Mouse (Mus musculus) liver, embryonic 11.5 days (tissue): ENCODE results near the gene Ttll10. TPM values are rescaled to one million over a fixed set of nuclear protein-coding genes. Genes with fewer than 3 reads are reported as not detected.

ENCODE experiments used
- ATAC-seq: fragments of 200-750 bp; cut with Nextera tagmentation; replicated peaks from 2 replicates; pipeline ENCODE4 v1.8.0; 2017; ENCODE audit warnings: moderate number of reproducible peaks, mild to moderate bottlenecking, moderate TSS enrichment, moderate library complexity; ENCODE audit not compliant: low FRiP score
- DNase-seq: peaks from one replicate; pipeline ENCODE4 v3.0.0-alpha.2; 2017; ENCODE audit warnings: low spot score
- H3K27ac ChIP-seq: fragments of 300-500 bp; sonication (generic); 2 replicates; pipeline ENCODE4 v1.5.1; 2014; ENCODE audit warnings: mild to moderate bottlenecking, low read depth, low read length, control low read depth
- H3K27me3 ChIP-seq: fragments of 300-500 bp; sonication (generic); replicated peaks from 2 replicates; pipeline ENCODE4 v1.6.1; 2014; ENCODE audit warnings: low read length, mixed read lengths; ENCODE audit not compliant: control insufficient read depth, insufficient read depth
- H3K36me3 ChIP-seq: fragments of 300-500 bp; sonication (generic); 2 replicates; pipeline ENCODE4 v1.6.1; 2014; ENCODE audit warnings: mild to moderate bottlenecking, low read length, moderate library complexity, mixed read lengths; ENCODE audit not compliant: control insufficient read depth, insufficient read depth
- H3K4me1 ChIP-seq: fragments of 300-500 bp; sonication (generic); replicated peaks from 2 replicates; pipeline ENCODE4 v1.6.1; 2014; ENCODE audit warnings: low read length, mixed read lengths; ENCODE audit not compliant: control insufficient read depth, insufficient read depth
- H3K4me2 ChIP-seq: fragments of 300-500 bp; sonication (generic); 2 replicates; pipeline ENCODE4 v1.6.1; 2014; ENCODE audit warnings: mild to moderate bottlenecking, control low read depth, moderate library complexity
- H3K4me3 ChIP-seq: fragments of 300-500 bp; sonication (generic); 2 replicates; pipeline ENCODE4 v1.5.1; 2014; ENCODE audit warnings: low read depth, low read length, control low read depth
- H3K9ac ChIP-seq: fragments of 300-500 bp; sonication (generic); 2 replicates; pipeline ENCODE4 v1.6.1; 2014; ENCODE audit warnings: low read depth, low read length, control low read depth
- H3K9me3 ChIP-seq: fragments of 300-500 bp; sonication (generic); 2 replicates; pipeline ENCODE4 v1.6.1; 2016; ENCODE audit warnings: low read length, inconsistent platforms, mixed read lengths; ENCODE audit not compliant: control insufficient read depth
- WGBS: fragments of 180-500 bp; shearing (Covaris S2); extraction: QIAGEN DNeasy Blood & Tissue Kit; methylation state at CpG from one replicate; pipeline ENCODE4 v1.1.7; 2014; 5-methylcytosine and 5-hydroxymethylcytosine counted together
- microRNA counts: library from miRNA; unstranded; fragments of <30 nt; microRNA quantifications from one replicate; lab custom pipeline; 2015
- microRNA-seq: library from miRNA; unstranded; fragments of <30 nt; microRNA quantifications from one replicate; pipeline ENCODE4, GENCODE M21; 2017; ENCODE audit warnings: borderline number of aligned reads
- polyA plus RNA-seq: library from polyadenylated mRNA; unstranded; fragments of >200 nt; fragmentation: Nextera tagmentation; extraction: Ambion mirVana; gene quantifications from 2 replicates; pipeline ENCODE4 v1.2.1, GENCODE M21; 2014

Ttll10 gene
- polyA plus RNA-seq, 1 experiment from 2014 or later = 0.56 TPM

DNA sequence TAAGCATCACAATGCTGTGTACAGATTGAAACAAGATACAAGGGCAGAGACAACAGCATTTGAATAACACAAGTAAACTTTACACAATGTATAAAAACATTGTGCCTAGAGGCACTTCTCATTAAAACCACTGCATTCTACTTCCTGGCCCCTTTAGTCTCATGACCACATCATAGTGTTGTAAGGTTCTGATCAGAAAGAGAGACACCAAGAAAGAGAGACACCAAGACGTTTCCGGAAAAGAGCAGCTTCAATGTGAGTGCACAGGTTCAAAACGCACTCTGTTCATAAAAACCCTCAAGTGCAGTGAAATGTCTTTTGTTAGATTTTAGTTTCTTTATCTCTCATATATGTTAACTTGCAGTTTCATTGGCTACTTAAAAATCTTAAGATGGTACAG, 55.1 kb downstream of the Ttll10 start:
- no peak for ATAC-seq
- Histone ChIP-seq H3K4me3 (no peak overlapping the region), H3K9me3 (no peaks in the 10 kb centered on the region), H3K27ac (no peak overlapping the region), H3K4me1 (no peaks in the 10 kb centered on the region), H3K27me3 (no peaks in the 10 kb centered on the region), H3K4me2 (no peak overlapping the region), H3K36me3 (peaks cover 51% of the 10 kb centered on the region), H3K9ac (no peak overlapping the region)
- 91% methylated on average over 3 of the region's 3 CpGs for WGBS
- no peak for DNase-seq

DNA sequence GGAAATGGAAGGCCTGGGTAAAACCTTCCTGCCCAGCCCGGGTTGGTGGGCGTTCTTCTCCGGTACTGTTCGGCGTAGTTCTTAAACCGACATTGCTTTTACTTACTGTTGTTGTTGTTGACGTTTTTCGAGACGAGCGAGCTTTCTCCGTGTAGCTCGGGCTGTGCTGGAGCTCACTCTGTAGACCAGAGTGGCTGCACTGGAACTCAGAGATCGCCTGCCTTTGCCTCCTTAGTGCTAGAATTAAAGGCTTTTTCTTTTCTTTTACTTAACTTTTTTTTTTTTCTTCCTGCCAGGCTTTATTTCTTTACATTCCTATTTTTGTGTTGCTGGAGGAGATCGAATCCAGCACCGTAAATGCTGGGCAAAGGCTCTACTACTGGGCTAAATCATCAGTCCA, 65.6 kb downstream of the Ttll10 start:
- WGBS = 3% methylated on average over 15 of the region's 15 CpGs
- H3K4me1 ChIP-seq = peaks cover 46% of the 10 kb centered on the region
- DNase-seq (no peak), ATAC-seq (no peak)
- peak overlapping the region; percentile 85 for H3K9ac ChIP-seq
- H3K27me3 ChIP-seq = no peaks in the 10 kb centered on the region
- H3K9me3 ChIP-seq = no peaks in the 10 kb centered on the region
- H3K4me3 ChIP-seq = peak overlapping the region; percentile 76
- H3K27ac ChIP-seq = peak overlapping the region; percentile 88
- peak overlapping the region; percentile 81 for H3K4me2 ChIP-seq
- peaks cover 21% of the 10 kb centered on the region; the same call in 1 of the 2 replicates for H3K36me3 ChIP-seq

DNA sequence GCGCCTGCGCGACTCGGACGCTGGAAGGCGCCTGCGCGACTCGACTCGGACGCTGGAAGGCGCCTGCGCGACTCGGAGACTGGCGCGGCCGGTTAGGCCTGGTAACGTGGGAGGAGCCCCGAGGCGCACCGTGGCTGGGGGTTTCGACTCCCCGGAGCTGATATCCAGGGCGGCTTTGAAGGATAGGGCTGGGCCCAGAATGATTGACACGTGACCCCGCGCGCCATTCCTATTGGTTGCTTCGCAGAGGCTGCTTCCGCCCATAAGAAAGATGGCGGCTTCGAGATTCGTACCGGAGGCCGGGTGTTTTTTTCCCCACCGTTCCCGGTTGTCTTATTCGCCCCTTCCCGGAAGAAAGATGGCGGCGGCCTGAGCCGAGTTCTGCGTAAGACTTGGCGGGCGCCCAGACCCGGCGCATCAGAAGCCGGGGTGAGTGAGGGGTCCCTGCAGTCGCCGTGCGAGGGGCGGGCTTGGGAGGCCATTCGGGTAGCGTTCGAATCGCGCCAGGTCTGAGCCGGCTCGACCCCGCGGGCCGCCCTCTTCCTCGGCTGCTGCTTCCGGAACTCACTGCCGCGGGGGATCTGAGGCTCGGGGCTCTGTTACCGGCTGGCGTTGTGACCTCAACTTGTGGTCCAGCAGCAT, 66.2 kb downstream of the Ttll10 start:
- H3K27me3 ChIP-seq = no peaks in the 10 kb centered on the region
- H3K36me3 ChIP-seq = peaks cover 15% of the 10 kb centered on the region; the same call in 1 of the 2 replicates
- H3K9me3 ChIP-seq = no peaks in the 10 kb centered on the region
- ATAC-seq (peak; percentile 76), DNase-seq (peak; percentile 96)
- under 1% methylated on average over 70 of the region's 70 CpGs for WGBS
- peak overlapping the region; percentile 76 for H3K4me3 ChIP-seq
- H3K4me1 ChIP-seq = peaks cover 52% of the 10 kb centered on the region
- H3K4me2 ChIP-seq = peak overlapping the region; percentile 100
- H3K27ac ChIP-seq = peak overlapping the region; percentile 88
- peak overlapping the region; percentile 85 for H3K9ac ChIP-seq

DNA sequence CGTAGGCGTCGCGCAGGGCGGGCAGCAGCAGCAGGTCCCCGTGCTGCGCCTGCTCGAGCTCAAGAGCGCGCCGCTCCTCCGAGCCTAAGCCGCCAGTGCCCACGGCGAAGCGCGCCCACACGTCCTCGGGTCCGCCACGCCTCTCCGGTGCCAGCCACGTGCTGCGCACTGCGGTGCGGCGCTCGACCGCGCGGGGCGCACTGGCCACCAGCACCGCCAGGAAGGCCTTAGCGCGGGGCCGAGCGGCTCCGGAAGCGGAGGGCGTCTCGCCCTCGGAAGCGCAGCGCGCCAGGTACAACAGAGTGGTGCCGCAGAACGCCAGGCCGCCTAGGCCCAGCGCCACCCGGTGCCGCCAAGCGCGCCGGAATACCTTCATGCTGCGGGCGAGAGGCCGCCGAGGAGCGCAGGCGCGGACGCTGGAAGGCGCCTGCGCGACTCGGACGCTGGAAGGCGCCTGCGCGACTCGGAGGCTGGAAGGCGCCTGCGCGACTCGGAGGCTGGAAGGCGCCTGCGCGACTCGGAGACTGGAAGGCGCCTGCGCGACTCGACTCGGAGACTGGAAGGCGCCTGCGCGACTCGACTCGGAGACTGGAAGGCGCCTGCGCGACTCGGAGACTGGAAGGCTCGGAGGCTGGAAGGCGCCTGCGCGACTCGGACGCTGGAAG, 66.8 kb downstream of the Ttll10 start, which contains the start of the genes B3galt6 and Sdf4:
TSS of gene B3galt6 (minus strand) at position 409 of the 665 bp plus-strand sequence.
TSS of gene Sdf4 (plus strand) at position 632 of the 665 bp plus-strand sequence.
- Histone ChIP-seq H3K9ac (peak within 1 kb of the TSS; percentile 87), H3K4me2 (peak within 1 kb of the TSS; percentile 100), H3K4me1 (peaks cover 56% of the 10 kb centered on the region), H3K4me3 (peak within 1 kb of the TSS; percentile 76), H3K27me3 (no peaks in the 10 kb centered on the region), H3K27ac (peak within 1 kb of the TSS; percentile 93), H3K36me3 (peaks cover 10% of the 10 kb centered on the region; the same call in 1 of the 2 replicates), H3K9me3 (no peaks in the 10 kb centered on the region)
- ATAC-seq (peak; percentile 77), DNase-seq (peak; percentile 87)
- under 1% methylated on average over 99 of the region's 99 CpGs for WGBS

DNA sequence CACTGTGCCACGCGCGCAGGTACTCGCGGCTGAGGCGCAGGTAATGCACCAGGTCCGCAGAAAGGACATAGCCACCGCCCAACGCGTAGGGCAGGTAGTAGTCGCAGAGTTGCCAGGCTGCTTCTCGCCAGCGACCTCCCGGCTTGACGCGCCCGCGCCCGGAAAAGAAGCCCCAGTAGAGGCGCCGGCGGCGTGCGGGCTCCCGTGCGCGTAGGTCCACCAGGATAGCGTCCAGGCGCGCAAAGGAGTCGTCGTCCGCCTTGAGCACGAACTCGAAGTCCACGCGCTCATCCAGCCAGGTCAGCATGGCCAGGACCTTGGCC, 67.3 kb downstream of the Ttll10 start:
- Histone ChIP-seq H3K4me3 (peak overlapping the region; percentile 76), H3K27me3 (no peaks in the 10 kb centered on the region), H3K36me3 (peaks cover 8% of the 10 kb centered on the region; the same call in 1 of the 2 replicates), H3K27ac (peak overlapping the region; percentile 93), H3K9me3 (no peaks in the 10 kb centered on the region), H3K4me2 (peak overlapping the region; percentile 100), H3K4me1 (peaks cover 56% of the 10 kb centered on the region), H3K9ac (peak overlapping the region; percentile 87)
- 22% methylated on average over 37 of the region's 37 CpGs for WGBS
- ATAC-seq (peak; percentile 0; the same call in 1 of the 2 replicates), DNase-seq (no peak)

DNA sequence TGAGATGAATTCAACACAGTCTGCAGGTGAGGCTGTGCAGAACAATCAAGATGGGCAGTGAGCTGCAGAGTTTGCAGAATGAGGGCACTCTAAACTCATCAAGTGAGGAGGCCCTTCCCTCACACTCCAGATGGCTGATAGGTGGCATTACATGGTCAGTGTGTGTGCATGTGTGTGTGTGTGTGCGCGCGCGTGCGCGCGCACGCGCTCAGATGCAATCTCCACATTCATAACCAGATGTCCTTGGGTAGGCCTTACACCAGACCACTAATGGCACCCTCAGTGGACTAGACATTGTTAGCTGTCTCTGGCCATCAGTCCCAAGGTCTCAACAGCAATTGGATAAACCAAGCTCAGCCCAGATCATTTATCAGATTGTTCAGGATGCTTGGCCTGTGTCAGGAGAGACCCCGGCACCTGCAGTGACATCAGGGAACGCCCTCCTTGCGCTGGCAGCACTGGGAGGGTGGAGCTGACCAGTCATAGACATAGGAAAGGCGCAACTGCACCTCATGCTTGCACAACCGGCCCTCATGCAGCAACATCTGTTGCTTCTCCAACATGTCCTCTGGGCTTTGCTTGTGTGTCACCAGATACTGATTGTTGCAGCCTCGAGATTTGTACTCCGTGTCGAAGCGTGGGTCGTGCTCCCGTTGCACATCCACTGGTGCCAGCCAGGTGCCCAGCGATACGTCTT, 67.9 kb downstream of the Ttll10 start:
- DNase-seq (peak; percentile 46), ATAC-seq (no peak; the same call in 1 of the 2 replicates)
- Histone ChIP-seq H3K27ac (peak overlapping the region; percentile 93), H3K27me3 (no peaks in the 10 kb centered on the region), H3K9ac (peak overlapping the region; percentile 87), H3K4me1 (peaks cover 56% of the 10 kb centered on the region), H3K4me3 (peak overlapping the region; percentile 76), H3K9me3 (no peaks in the 10 kb centered on the region), H3K4me2 (peak overlapping the region; percentile 100), H3K36me3 (peaks cover 3% of the 10 kb centered on the region; the same call in 1 of the 2 replicates)
- WGBS = 74% methylated on average over 22 of the region's 22 CpGs

MicroRNA genes within 50 kb of the gene (microRNA counts, 519-probe panel; counts per million panel counts)
- microRNA mmu-miR-200a (lab: Ali Mortazavi, UCI) = 2,155 counts per million, percentile 5 among the panel's probes with 10 or more counts
- 4,474 counts per million, percentile 32 among the panel's probes with 10 or more counts for microRNA mmu-miR-200b (lab: Ali Mortazavi, UCI)
- microRNA mmu-miR-429 (lab: Ali Mortazavi, UCI) = 5,087 counts per million, percentile 44 among the panel's probes with 10 or more counts

Small RNAs within 50 kb of the gene (microRNA-seq; reads per million reads assigned to microRNA genes)
- gene Mir200a (202 reads per million, percentile 56 among the genes with 10 or more reads in this experiment), gene Mir200b (1,042 reads per million, percentile 72 among the genes with 10 or more reads in this experiment), gene Mir429 (1,853 reads per million, percentile 79 among the genes with 10 or more reads in this experiment)

Other genes starting within 250 kb of the Ttll10 start
- 132 and 140 TPM in 2 replicates for gene Ccnl2, start 246.9 kb downstream of the Ttll10 start, polyA plus RNA-seq
- 199 and 212 TPM in 2 replicates for gene Aurkaip1, start 228.1 kb downstream of the Ttll10 start, polyA plus RNA-seq
- 14.9 and 16.6 TPM in 2 replicates for gene Mxra8, start 219.7 kb downstream of the Ttll10 start, polyA plus RNA-seq
- 7.0 and 11.0 TPM in 2 replicates for gene Dvl1, start 212.0 kb downstream of the Ttll10 start, polyA plus RNA-seq
- gene Tas1r3, start 196.1 kb downstream of the Ttll10 start, polyA plus RNA-seq = 0.22 and 0.26 TPM in 2 replicates
- gene Cptp, start 190.0 kb downstream of the Ttll10 start, polyA plus RNA-seq = 16.4 and 16.9 TPM in 2 replicates
- gene Ints11, start 189.9 kb downstream of the Ttll10 start, polyA plus RNA-seq = 79.3 and 86.8 TPM in 2 replicates
- gene Pusl1, start 167.6 kb downstream of the Ttll10 start, polyA plus RNA-seq = 48.5 and 49.1 TPM in 2 replicates
- 16.1 and 17.9 TPM in 2 replicates for gene Acap3, start 167.6 kb downstream of the Ttll10 start, polyA plus RNA-seq
- 123 TPM in 2 replicates for gene Ube2j2, start 115.6 kb downstream of the Ttll10 start, polyA plus RNA-seq
- 56.9 and 59.0 TPM in 2 replicates for gene C1qtnf12, start 97.1 kb downstream of the Ttll10 start, polyA plus RNA-seq
- 12.1 and 13.0 TPM in 2 replicates for gene B3galt6, start 66.8 kb downstream of the Ttll10 start, polyA plus RNA-seq
- gene Sdf4, start 66.5 kb downstream of the Ttll10 start, polyA plus RNA-seq = 130 TPM in 2 replicates
- 0.85 TPM in 1 of 2 replicates, not detected in the other for gene Tnfrsf4, start 45.6 kb downstream of the Ttll10 start, polyA plus RNA-seq
- 0.92 and 1.0 TPM in 2 replicates for gene Tnfrsf18, start 33.2 kb downstream of the Ttll10 start, polyA plus RNA-seq
- 34.5 and 39.4 TPM in 2 replicates for gene 9430015G10Rik, start 50.6 kb upstream of the Ttll10 start, polyA plus RNA-seq
- gene Rnf223, start 71.1 kb upstream of the Ttll10 start, polyA plus RNA-seq = 0.16 and 0.30 TPM in 2 replicates
- gene Agrn, start 138.1 kb upstream of the Ttll10 start, polyA plus RNA-seq = 31.6 and 35.5 TPM in 2 replicates
- 0.47 and 0.51 TPM in 2 replicates for gene Isg15, start 141.4 kb upstream of the Ttll10 start, polyA plus RNA-seq
- 0.08 and 0.73 TPM in 2 replicates for gene AW011738, start 143.9 kb upstream of the Ttll10 start, polyA plus RNA-seq
- 0.25 TPM in 2 replicates for gene Perm1, start 156.5 kb upstream of the Ttll10 start, polyA plus RNA-seq
- gene Plekhn1, start 175.4 kb upstream of the Ttll10 start, polyA plus RNA-seq = 9.1 and 11.8 TPM in 2 replicates
- 152 and 155 TPM in 2 replicates for gene Noc2l, start 176.6 kb upstream of the Ttll10 start, polyA plus RNA-seq
- gene Samd11, start 196.2 kb upstream of the Ttll10 start, polyA plus RNA-seq = 8.9 and 9.7 TPM in 2 replicates